Mouse (Mus musculus): ENCODE data around the gene Pced1b. TPM values are rescaled to one million over a fixed set of nuclear protein-coding genes. Genes with fewer than 3 reads are reported as not detected.

Pced1b gene
- polyA plus RNA-seq, 1 experiment: 2.2 TPM

DNA sequence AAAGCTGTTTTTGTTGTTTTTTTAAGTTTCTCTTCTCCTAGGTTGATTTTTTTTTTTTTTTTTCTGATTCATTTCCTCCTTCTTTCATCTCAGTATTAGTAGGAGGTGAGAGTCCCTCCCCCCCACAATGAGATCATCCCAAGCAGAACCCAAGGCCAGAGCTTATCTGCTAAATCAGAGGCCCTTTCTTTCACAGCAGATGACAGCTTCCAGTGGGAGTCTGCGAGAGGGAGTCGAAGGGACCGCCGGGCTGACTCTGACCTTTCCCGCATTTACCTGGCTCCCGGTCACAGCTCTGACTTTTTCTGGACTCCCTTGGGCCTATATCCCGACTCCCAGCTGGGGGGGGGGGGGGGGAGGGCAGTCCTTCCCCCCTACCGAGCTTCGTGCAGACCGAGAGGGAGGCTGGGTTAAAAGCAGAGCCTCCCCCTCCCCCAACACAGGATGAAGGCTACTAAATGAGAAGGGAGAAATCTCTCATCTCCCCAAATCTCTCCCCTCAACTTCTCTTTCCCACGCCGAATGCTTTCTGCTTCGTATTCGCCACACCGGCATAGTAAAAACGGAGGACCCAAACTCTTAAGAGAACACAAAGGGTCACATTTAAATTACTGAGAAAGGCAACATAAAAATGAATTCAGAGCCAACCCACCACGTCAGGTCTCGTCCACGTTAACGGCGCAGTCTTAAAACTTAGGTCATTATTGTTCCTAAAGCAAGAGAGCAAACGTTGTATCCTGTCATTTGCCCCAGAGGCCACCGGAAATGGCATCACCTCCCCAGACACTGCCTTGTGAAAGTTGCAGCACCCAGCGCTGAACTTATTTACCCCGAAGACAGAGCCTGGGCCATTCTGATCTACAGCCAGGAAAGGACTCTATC is 126.5 kb downstream of the Pced1b start:
- no peaks in the 10 kb centered on the region for H3K9me3 ChIP-seq
- H3K4me3 ChIP-seq (replicated peaks): peak overlapping the region; percentile 83
- no peaks in the 10 kb centered on the region for H3K27me3 ChIP-seq (replicated peaks)
- H3K36me3 ChIP-seq (replicated peaks; ENCODE audit: low read length): no peaks in the 10 kb centered on the region
- TF ChIP-seq GATA1 (IDR thresholded peaks at IDR 0.05; ENCODE audit: borderline replicate concordance, low read length) (no peak), FLI1 (IDR thresholded peaks at IDR 0.05; ENCODE audit: low read length) (no peak)
- H3K4me1 ChIP-seq: peaks cover 16% of the 10 kb centered on the region

DNA sequence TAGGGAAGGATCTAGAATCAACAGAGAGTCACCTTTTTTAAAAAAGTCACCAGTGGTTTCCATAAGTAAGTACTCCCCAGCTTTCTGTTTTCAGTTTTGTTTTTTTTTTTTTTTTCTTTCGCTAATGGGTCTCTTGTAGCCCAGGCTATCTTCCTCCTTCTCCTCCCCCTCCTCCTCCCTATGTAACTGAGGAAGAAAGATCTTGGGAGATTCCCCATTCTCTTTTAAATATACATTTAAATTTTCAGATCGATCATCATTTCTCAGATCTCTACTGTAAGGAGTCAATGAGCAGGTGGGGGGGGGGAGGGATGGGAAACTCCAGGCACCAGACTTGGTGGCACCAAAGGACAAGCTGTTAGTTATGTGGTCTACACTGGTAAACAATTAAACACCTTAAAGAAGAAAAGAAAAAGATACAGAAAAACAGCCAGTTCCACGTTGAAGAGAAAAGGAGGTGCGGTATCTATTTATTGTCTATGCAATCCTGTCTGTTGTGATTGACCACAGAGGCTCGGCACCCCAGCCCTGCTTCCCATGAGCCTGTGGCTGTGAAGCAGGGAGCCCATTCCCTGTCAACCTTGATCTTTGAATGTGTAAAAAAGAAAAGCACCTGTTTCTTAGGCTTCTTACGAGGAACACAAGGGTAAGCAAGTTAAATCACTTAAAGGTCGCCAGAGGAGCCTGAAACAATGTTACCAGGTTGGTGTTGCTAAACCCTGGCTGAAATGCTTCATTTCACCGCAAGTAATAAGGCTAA is 127.4 kb downstream of the Pced1b start:
- peak overlapping the region; percentile 83 for H3K4me3 ChIP-seq (replicated peaks)
- TF ChIP-seq FLI1 (IDR thresholded peaks at IDR 0.05; ENCODE audit: low read length) (no peak), GATA1 (IDR thresholded peaks at IDR 0.05; ENCODE audit: borderline replicate concordance, low read length) (no peak)
- no peaks in the 10 kb centered on the region for H3K36me3 ChIP-seq (replicated peaks; ENCODE audit: low read length)
- no peaks in the 10 kb centered on the region for H3K9me3 ChIP-seq
- peaks cover 19% of the 10 kb centered on the region for H3K4me1 ChIP-seq
- H3K27me3 ChIP-seq (replicated peaks): no peaks in the 10 kb centered on the region

DNA sequence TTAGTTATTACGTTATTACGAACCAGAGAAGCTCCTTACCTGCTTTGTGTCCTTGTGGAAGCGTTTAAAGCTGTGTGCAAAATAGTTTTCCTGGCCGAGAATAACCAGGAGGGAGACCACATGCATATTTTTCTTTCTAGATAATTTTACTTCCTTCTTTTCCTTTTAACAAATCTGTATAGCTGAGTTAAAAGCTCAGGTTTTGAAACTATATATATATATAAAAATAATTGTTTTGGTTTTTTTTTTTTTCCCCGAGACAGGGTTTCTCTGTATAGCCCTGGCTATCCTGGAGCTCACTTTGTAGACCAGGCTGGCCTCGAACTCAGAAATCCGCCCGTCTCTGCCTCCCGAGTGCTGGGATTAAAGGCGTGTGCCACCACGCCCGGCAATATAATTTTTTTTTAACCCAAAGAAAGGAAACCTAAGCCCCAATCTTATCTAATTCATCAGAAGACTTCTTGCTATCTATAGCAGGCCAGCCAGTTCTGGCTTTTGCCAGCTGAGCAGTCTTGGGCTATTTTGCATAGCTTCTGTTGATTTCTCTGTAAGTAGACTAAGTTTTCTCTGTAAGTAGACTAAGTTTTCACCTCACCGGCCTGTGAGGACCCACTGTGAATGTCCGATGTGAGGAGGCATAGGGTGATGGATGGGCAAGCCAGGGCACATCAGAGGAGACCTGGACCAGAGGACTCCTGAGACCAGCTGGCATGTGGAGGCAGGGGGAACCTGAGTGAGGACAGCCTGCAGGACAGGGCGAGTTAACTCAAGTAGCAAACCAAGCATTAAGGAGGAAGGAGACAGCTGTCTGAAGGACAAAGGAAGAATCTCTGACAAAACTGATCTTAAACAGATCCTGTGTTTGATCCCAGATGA is 128.2 kb downstream of the Pced1b start:
- H3K4me1 ChIP-seq: peaks cover 27% of the 10 kb centered on the region
- H3K36me3 ChIP-seq (replicated peaks; ENCODE audit: low read length): no peaks in the 10 kb centered on the region

DNA sequence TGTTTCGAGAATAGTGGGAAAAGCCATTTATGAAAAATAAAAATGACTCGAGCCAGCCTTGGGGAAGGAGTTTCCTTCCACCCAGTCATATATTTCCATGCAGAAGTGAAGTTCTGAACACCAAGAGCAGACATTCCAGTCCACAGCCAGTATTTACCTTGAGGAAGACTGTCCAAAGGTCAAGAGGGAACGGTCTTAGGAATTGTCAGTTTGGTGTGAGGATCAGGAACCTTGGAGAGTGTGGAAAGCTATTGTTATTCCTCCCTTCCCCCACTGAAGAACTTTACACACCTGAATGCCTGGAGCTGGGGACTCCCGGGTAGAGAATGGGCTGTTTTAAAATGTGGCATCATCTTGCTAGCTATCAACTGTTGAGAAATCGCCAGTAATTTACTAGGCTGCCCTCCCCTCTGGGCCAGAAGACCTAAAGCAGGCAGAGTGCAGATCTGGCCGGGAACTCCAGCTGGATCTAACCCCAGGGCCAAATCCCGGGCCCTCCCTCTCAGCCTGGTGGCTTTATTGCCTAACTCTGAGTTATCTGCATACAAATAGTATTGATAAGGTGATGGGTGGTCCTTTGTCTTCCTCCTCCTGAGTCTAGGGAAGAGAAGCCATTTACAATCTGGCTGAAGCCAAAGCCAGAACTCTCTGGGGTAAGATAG is 129.3 kb downstream of the Pced1b start:
- Histone ChIP-seq H3K36me3 (replicated peaks; ENCODE audit: low read length) (no peaks in the 10 kb centered on the region), H3K4me1 (peaks cover 30% of the 10 kb centered on the region), H3K9me3 (no peaks in the 10 kb centered on the region), H3K4me3 (replicated peaks) (no peak overlapping the region), H3K27me3 (replicated peaks) (no peaks in the 10 kb centered on the region)
- no peak for TF ChIP-seq FLI1 (IDR thresholded peaks at IDR 0.05; ENCODE audit: low read length)
- TF ChIP-seq GATA1 (IDR thresholded peaks at IDR 0.05; ENCODE audit: borderline replicate concordance, low read length): no peak

More for the DNA sequence above, 128.2 kb downstream of the Pced1b start:
- H3K9me3 ChIP-seq: no peaks in the 10 kb centered on the region
- TF ChIP-seq GATA1 (IDR thresholded peaks at IDR 0.05; ENCODE audit: borderline replicate concordance, low read length) (no peak), FLI1 (IDR thresholded peaks at IDR 0.05; ENCODE audit: low read length) (no peak)
- no peaks in the 10 kb centered on the region for H3K27me3 ChIP-seq (replicated peaks)
- peak overlapping the region; percentile 3 for H3K4me3 ChIP-seq (replicated peaks)

DNA sequence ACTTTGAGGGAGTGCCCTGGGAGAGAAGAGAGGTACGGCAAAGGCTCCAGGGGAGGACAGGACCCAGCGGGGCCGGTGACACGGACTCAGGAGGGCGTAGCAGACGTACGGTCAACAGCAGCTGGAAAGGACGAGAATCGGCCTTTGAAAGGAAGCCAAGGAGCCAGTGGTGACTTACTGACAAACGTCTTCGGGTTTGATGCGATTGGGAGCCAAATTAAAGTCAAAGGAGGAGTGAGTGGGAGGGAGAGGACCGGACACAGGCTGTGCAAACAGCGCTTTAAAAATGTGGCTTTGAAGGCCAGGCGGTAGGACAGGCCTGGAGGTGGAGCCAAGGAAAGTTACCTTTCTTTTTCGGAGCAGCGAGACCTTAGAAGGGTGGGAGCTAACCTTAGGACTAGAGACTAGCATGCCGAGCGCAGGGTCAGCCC is 129.9 kb downstream of the Pced1b start:
- H3K4me3 ChIP-seq (replicated peaks): no peak overlapping the region
- peaks cover 30% of the 10 kb centered on the region for H3K4me1 ChIP-seq
- TF ChIP-seq FLI1 (IDR thresholded peaks at IDR 0.05; ENCODE audit: low read length) (no peak), GATA1 (IDR thresholded peaks at IDR 0.05; ENCODE audit: borderline replicate concordance, low read length) (no peak)
- H3K27me3 ChIP-seq (replicated peaks): no peaks in the 10 kb centered on the region
- no peaks in the 10 kb centered on the region for H3K36me3 ChIP-seq (replicated peaks; ENCODE audit: low read length)
- no peaks in the 10 kb centered on the region for H3K9me3 ChIP-seq

DNA sequence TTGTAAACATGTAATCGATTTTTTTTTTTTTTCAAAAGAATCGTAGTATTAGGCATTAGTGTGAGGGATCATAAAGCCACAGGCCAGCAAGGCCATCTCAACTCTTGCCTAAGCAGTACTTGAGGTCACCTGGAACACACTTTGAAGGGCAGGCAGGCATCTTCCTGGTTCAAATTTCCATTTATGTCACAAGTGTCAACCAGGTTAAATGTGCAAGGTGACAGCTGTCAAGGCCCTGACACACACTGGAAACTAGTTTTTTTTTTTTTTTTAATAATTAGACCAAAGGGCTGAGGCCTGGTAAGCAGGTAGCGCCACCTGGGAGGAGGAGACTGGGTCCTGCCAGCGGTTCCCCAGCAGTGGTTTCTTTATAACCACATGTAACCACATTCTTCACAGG is 131.2 kb downstream of the Pced1b start:
- H3K9me3 ChIP-seq: no peaks in the 10 kb centered on the region
- peaks cover 30% of the 10 kb centered on the region for H3K4me1 ChIP-seq
- H3K36me3 ChIP-seq (replicated peaks; ENCODE audit: low read length): no peaks in the 10 kb centered on the region
- H3K27me3 ChIP-seq (replicated peaks): no peaks in the 10 kb centered on the region
- no peak overlapping the region for H3K4me3 ChIP-seq (replicated peaks)
- TF ChIP-seq GATA1 (IDR thresholded peaks at IDR 0.05; ENCODE audit: borderline replicate concordance, low read length) (no peak), FLI1 (IDR thresholded peaks at IDR 0.05; ENCODE audit: low read length) (no peak)

DNA sequence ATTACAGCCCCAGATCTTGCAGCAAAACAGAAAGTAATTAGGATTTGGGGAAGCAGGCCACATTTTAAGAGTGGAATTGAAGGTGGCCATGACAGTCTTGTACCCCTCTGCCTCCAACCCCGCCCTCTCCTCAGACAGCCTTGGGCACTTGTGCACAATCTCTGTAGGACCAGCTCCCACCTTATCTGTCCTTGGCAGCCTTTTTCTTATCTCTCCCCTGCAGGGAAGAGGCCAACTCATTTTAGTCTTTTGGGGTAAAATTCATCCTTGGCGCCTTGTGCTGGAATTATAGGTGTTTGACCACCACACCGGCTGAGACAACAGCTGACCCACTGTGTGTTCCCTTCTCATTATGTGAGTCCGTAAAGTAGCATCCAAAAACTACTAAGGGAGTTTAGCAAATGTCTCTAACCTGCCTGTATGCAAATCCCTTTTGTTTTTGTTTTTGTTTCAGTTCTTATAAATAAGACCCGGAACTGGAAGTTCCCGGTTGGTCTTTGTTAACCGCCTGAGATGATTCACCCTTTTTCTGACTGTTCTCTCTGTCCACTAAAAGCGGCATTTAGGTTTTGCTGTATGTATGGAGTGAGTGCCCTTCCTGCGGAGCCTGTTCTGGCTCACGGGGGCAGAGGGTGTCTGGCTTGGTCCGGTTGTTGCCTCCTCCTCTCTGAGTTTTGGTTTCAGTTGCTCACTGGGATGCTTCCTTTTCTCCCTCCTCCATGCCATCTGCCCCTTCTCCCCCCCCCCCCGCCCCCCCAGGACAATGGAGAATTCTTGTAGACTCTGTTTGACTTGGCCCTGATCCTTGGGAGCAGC is 132.8 kb downstream of the Pced1b start:
- TF ChIP-seq GATA1 (IDR thresholded peaks at IDR 0.05; ENCODE audit: borderline replicate concordance, low read length): no peak
- TF ChIP-seq FLI1 (IDR thresholded peaks at IDR 0.05; ENCODE audit: low read length): no peak
- Histone ChIP-seq H3K9me3 (peaks cover 8% of the 10 kb centered on the region), H3K36me3 (replicated peaks; ENCODE audit: low read length) (peaks cover 7% of the 10 kb centered on the region), H3K27me3 (replicated peaks) (peaks cover 4% of the 10 kb centered on the region), H3K4me1 (peaks cover 17% of the 10 kb centered on the region), H3K4me3 (replicated peaks) (peak overlapping the region; percentile 85)

DNA sequence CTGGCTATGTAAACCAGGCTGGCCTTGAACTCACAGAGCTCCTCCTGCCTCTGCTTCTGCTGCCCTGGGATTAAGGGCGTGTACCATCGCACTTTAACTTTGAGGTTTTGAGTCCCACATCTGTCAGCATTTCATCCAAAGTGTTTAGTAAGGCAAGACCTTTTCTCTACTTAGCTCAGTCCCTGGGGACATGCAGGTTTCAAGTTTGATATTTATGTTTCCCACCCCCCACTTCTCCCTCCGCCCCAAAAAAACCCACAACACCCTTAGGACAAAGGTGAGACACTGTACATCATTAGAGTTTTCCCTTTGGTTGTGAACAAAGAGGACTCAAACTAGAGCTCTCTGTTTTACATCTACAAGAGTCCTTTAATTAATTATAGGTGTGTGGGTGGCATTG is 135.7 kb downstream of the Pced1b start:
- peaks cover 4% of the 10 kb centered on the region for H3K27me3 ChIP-seq (replicated peaks)
- H3K4me1 ChIP-seq: peaks cover 14% of the 10 kb centered on the region
- H3K9me3 ChIP-seq: peaks cover 8% of the 10 kb centered on the region
- peaks cover 7% of the 10 kb centered on the region for H3K36me3 ChIP-seq (replicated peaks; ENCODE audit: low read length)
- H3K4me3 ChIP-seq (replicated peaks): no peak overlapping the region
- no peak for TF ChIP-seq GATA1 (IDR thresholded peaks at IDR 0.05; ENCODE audit: borderline replicate concordance, low read length)
- no peak for TF ChIP-seq FLI1 (IDR thresholded peaks at IDR 0.05; ENCODE audit: low read length)

Data from megakaryocyte, embryonic 14.5 days (primary cell).